Mouse (Mus musculus) liver, embryonic 11.5 days (tissue): ENCODE data around the gene Scamp4. TPM values are rescaled to one million over a fixed set of nuclear protein-coding genes. Genes with fewer than 3 reads are reported as not detected.
A peak's percentile ranks its signal among the peaks of the same experiment; 100 is the strongest.
"Not testable (repeated sequence)": the region's sequence is repeated elsewhere in the genome, so short reads cannot be mapped to it uniquely, and the experiment has no call there.

Source experiments
- ATAC-seq: fragments of 200-750 bp; cut with Nextera tagmentation; replicated peaks from 2 replicates; pipeline ENCODE4 v1.8.0; 2017; ENCODE audit warnings: moderate number of reproducible peaks, mild to moderate bottlenecking, moderate TSS enrichment, moderate library complexity; ENCODE audit not compliant: low FRiP score
- DNase-seq: peaks from one replicate; pipeline ENCODE4 v3.0.0-alpha.2; 2017; ENCODE audit warnings: low spot score
- H3K27ac ChIP-seq: fragments of 300-500 bp; sonication (generic); 2 replicates; pipeline ENCODE4 v1.5.1; 2014; ENCODE audit warnings: mild to moderate bottlenecking, low read depth, low read length, control low read depth
- H3K27me3 ChIP-seq: fragments of 300-500 bp; sonication (generic); replicated peaks from 2 replicates; pipeline ENCODE4 v1.6.1; 2014; ENCODE audit warnings: low read length, mixed read lengths; ENCODE audit not compliant: control insufficient read depth, insufficient read depth
- H3K36me3 ChIP-seq: fragments of 300-500 bp; sonication (generic); 2 replicates; pipeline ENCODE4 v1.6.1; 2014; ENCODE audit warnings: mild to moderate bottlenecking, low read length, moderate library complexity, mixed read lengths; ENCODE audit not compliant: control insufficient read depth, insufficient read depth
- H3K4me1 ChIP-seq: fragments of 300-500 bp; sonication (generic); replicated peaks from 2 replicates; pipeline ENCODE4 v1.6.1; 2014; ENCODE audit warnings: low read length, mixed read lengths; ENCODE audit not compliant: control insufficient read depth, insufficient read depth
- H3K4me2 ChIP-seq: fragments of 300-500 bp; sonication (generic); 2 replicates; pipeline ENCODE4 v1.6.1; 2014; ENCODE audit warnings: mild to moderate bottlenecking, control low read depth, moderate library complexity
- H3K4me3 ChIP-seq: fragments of 300-500 bp; sonication (generic); 2 replicates; pipeline ENCODE4 v1.5.1; 2014; ENCODE audit warnings: low read depth, low read length, control low read depth
- H3K9ac ChIP-seq: fragments of 300-500 bp; sonication (generic); 2 replicates; pipeline ENCODE4 v1.6.1; 2014; ENCODE audit warnings: low read depth, low read length, control low read depth
- H3K9me3 ChIP-seq: fragments of 300-500 bp; sonication (generic); 2 replicates; pipeline ENCODE4 v1.6.1; 2016; ENCODE audit warnings: low read length, inconsistent platforms, mixed read lengths; ENCODE audit not compliant: control insufficient read depth
- WGBS: fragments of 180-500 bp; shearing (Covaris S2); extraction: QIAGEN DNeasy Blood & Tissue Kit; methylation state at CpG from one replicate; pipeline ENCODE4 v1.1.7; 2014; 5-methylcytosine and 5-hydroxymethylcytosine counted together
- polyA plus RNA-seq: library from polyadenylated mRNA; unstranded; fragments of >200 nt; fragmentation: Nextera tagmentation; extraction: Ambion mirVana; gene quantifications from 2 replicates; pipeline ENCODE4 v1.2.1, GENCODE M21; 2014

Scamp4 gene
- polyA plus RNA-seq, 1 experiment from 2014 or later, result 94.3 TPM

DNA sequence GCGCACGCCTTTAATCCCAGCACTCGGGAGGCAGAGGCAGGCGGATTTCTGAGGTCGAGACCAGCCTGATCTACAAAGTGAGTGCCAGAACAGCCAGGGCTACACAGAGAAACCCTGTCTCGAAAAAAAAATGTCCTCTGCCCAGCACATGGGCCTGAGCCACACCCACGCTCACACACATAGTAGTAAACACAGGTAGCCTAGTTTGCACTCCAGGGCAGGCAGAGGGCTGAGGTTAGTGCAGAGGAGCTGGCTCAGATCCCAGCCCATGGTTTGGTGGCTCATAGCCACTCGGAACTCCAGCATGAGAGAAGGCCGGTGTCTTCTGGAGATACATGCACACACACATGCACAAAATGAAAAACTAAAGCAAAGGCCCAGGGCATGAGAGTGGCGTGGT is 44.3 kb downstream of the Scamp4 start:
- WGBS, result 86% methylated on average over 10 of the region's 10 CpGs

GRCm38 (mm10) chr10:80649910-80650309 is 47.2 kb downstream of the Scamp4 start:
- not testable (repeated sequence) for H3K4me3 ChIP-seq, H3K4me2 ChIP-seq, H3K4me1 ChIP-seq, H3K27me3 ChIP-seq, H3K9ac ChIP-seq, DNase-seq, H3K27ac ChIP-seq, ATAC-seq, H3K9me3 ChIP-seq, H3K36me3 ChIP-seq
- WGBS, result 84% methylated on average over 6 of the region's 6 CpGs

More for the DNA sequence above, 44.3 kb downstream of the Scamp4 start:
- H3K9me3 ChIP-seq, result no peaks in the 10 kb centered on the region
- H3K4me2 ChIP-seq, result no peak overlapping the region
- no peak overlapping the region for H3K9ac ChIP-seq
- ATAC-seq (no peak), DNase-seq (no peak)
- peaks cover 19% of the 10 kb centered on the region for H3K36me3 ChIP-seq
- H3K4me3 ChIP-seq, result no peak overlapping the region
- peaks cover 3% of the 10 kb centered on the region; the same call in 1 of the 2 replicates for H3K4me1 ChIP-seq
- H3K27me3 ChIP-seq, result no peaks in the 10 kb centered on the region
- no peak overlapping the region for H3K27ac ChIP-seq

DNA sequence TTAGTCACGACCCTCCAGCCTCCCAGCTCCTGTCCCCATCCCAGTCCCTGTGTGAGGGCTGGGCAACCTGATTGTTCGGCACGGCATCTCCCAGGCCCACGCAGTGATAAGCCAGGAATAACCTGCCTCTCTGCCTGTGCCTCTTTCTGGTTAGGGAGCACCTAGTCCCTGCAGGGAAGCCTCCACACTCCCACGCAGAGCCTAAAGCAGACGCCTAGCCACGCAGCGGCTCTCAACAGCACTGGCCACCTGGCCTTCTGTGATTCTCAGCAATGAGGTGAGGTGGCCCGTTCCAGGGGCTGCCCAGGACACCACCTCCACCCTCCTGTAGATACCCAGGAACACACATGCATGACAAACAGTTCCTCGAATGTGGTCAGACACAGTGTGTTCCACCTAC is 47.7 kb downstream of the Scamp4 start:
- Histone ChIP-seq H3K27me3 (no peaks in the 10 kb centered on the region), H3K4me3 (no peak overlapping the region), H3K36me3 (peaks cover 3% of the 10 kb centered on the region; the same call in 1 of the 2 replicates), H3K4me1 (peaks cover 9% of the 10 kb centered on the region), H3K27ac (no peak overlapping the region), H3K9ac (no peak overlapping the region), H3K9me3 (no peaks in the 10 kb centered on the region), H3K4me2 (no peak overlapping the region)
- WGBS, result 91% methylated on average over 10 of the region's 10 CpGs
- ATAC-seq, result no peak
- no peak for DNase-seq

DNA sequence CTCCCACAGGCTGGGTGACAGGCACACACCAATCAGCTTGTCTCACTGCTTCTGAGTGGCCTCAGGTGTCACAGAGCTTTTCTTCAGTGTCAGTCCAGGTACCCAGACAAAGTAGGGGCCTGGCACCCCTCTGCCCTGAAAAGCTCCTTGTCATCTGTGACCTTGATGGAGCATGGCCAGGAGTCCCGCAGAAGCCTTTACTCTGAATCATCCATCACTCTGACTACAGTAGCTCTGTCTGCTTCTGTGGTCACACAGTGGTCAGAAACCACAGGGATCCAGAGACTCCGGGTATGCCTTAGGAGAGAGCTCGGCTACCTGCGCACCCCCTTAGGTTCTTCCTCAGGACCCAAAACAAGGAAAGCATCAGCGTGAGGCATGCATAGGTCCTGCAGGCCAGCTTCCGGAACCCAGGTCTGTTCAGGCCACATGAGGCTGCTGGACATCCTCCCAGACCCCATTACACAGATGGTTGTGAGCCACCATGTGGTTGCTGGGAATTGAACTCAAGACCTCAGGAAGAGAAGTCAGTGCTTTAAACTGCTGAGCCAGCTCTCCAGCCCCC is 50.6 kb downstream of the Scamp4 start:
- no peaks in the 10 kb centered on the region for H3K9me3 ChIP-seq
- H3K4me2 ChIP-seq, result no peak overlapping the region
- H3K36me3 ChIP-seq, result no peaks in the 10 kb centered on the region
- H3K4me1 ChIP-seq, result peaks cover 22% of the 10 kb centered on the region
- 79% methylated on average over 6 of the region's 6 CpGs for WGBS
- no peak overlapping the region for H3K9ac ChIP-seq
- no peak for ATAC-seq
- no peak for DNase-seq
- H3K27me3 ChIP-seq, result no peaks in the 10 kb centered on the region
- H3K27ac ChIP-seq, result no peak overlapping the region
- no peak overlapping the region for H3K4me3 ChIP-seq

DNA sequence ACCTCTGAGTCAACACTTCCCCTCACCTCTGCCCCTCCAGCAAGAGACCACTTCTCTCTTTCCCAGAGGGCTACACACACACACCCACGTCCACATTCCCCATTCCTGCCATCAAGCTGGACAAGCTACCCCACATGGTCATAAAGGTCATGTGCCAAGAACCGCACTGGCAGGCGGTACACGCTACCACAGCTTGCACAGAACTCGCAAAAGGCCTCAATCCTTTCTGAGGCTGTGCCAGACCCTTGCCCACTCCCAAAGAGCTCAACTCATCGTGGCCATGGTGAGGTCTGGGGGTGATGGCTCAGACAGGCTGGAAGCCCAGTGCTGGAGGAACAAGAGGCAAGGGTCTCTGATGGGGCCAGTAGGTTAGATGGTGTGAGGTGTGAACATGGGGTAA is 52.2 kb downstream of the Scamp4 start:
- Histone ChIP-seq H3K4me3 (peak overlapping the region; percentile 98; the same call in 1 of the 2 replicates), H3K9ac (no peak overlapping the region)
- WGBS, result 83% methylated on average over 6 of the region's 6 CpGs

DNA sequence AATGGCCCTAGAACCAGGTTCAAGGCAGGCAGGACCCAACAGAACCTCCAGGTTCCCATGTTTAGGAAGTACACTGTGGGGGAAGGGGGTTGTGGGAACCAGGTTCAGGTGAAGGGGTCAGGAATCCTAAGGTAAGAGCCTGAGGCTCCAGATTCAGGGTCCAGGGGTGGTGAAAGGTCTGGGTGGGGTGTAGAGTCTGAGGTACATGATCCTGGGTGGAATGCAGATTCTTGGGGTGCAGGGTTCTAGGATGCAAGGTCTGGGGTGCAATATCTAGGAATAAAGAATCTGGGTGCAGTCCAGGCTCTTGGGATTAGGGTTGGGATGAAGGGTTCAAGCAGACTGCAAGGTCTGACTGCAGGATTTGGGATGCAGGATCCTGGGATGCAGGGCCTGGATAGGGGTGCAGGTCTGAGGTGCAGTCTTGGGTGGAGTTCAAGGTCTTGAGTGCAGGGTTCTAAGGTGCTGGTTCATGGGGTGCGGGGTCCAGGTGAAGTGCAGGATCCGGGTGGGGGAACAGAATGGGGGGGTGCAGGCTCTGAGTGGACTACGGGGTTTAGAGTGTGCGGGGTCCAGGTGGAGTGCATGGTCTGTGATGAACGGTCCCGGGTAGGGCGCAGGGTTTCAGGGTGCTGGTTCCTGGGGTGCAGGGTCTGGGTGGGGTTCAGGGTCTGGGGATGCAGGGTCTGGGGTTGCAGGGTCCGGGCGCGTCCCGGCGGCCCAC is 52.9 kb downstream of the Scamp4 start:
- peak overlapping the region; percentile 98 for H3K4me3 ChIP-seq
- H3K27me3 ChIP-seq, result no peaks in the 10 kb centered on the region
- H3K4me2 ChIP-seq, result peak overlapping the region; percentile 96
- H3K27ac ChIP-seq, result peak overlapping the region; percentile 82
- peak overlapping the region; percentile 99 for H3K9ac ChIP-seq
- DNase-seq (no peak), ATAC-seq (peak; percentile 14)
- WGBS, result 4% methylated on average over 12 of the region's 12 CpGs
- H3K36me3 ChIP-seq, result no peaks in the 10 kb centered on the region
- H3K9me3 ChIP-seq, result no peaks in the 10 kb centered on the region
- peaks cover 26% of the 10 kb centered on the region for H3K4me1 ChIP-seq

More for the DNA sequence above, 52.2 kb downstream of the Scamp4 start:
- H3K27me3 ChIP-seq, result no peaks in the 10 kb centered on the region
- peaks cover 26% of the 10 kb centered on the region for H3K4me1 ChIP-seq
- no peak for DNase-seq
- no peaks in the 10 kb centered on the region for H3K36me3 ChIP-seq
- H3K27ac ChIP-seq, result no peak overlapping the region
- H3K4me2 ChIP-seq, result peak overlapping the region; percentile 96
- no peak for ATAC-seq
- H3K9me3 ChIP-seq, result no peaks in the 10 kb centered on the region

DNA sequence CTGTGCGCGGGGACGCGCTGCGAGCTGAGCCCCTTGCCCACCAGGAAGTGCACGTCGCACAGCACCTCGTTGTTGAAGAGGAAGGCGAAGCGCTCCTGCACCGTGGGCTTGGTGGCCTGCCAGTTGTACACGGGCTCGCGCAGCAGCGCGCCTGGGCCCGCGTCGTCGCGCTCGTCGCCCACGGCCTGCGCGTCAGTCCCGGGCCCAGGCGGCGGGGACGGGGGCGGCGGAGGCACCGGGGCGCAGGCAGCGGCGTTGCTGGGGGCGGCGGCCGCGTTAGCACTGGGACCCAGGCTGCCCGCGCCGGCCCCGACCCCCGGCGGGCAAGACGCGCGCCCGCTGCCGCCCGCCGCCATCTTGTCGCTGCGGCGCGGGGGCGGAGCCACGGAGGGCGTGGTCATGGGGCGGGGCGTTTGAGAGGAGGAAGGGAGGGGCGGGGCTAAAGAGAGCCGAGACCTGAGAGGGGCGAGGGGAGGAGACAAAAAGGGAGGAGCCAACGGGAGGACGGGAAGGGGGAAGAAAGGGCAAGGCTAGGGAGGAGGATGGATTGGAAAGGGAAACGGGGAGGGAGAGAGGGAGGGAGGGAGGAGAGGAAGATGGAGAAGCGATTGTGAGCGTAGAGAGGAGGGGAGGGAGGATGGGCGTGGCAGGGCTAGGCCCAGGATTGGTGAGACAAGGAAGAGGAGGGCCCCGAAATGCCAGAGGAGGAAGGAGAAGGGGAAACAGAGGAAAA is 53.6 kb downstream of the Scamp4 start:
- Histone ChIP-seq H3K27me3 (no peaks in the 10 kb centered on the region), H3K27ac (peak overlapping the region; percentile 82), H3K4me3 (peak overlapping the region; percentile 98), H3K36me3 (no peaks in the 10 kb centered on the region), H3K9me3 (no peaks in the 10 kb centered on the region), H3K4me1 (peaks cover 26% of the 10 kb centered on the region), H3K9ac (peak overlapping the region; percentile 99), H3K4me2 (peak overlapping the region; percentile 96)
- WGBS, result under 1% methylated on average over 51 of the region's 72 CpGs
- peak; percentile 76 for ATAC-seq
- peak; percentile 99 for DNase-seq

GRCm38 (mm10) chr10:80656863-80657623 is 54.4 kb downstream of the Scamp4 start, which contains the start of gene Btbd2:
TSS of gene Btbd2 (minus strand) at chr10:80657071.
- ATAC-seq (peak; percentile 32; the same call in 1 of the 2 replicates), DNase-seq (no peak)
- H3K4me1 ChIP-seq, result peaks cover 26% of the 10 kb centered on the region

More at GRCm38 (mm10) chr10:80656863-80657623, 54.4 kb downstream of the Scamp4 start, which contains the start of gene Btbd2:
- H3K4me3 ChIP-seq, result peak within 1 kb of the TSS; percentile 98
- peak within 1 kb of the TSS; percentile 96 for H3K4me2 ChIP-seq
- WGBS, result 27% methylated on average over 15 of the region's 15 CpGs
- H3K36me3 ChIP-seq, result no peaks in the 10 kb centered on the region
- H3K9me3 ChIP-seq, result no peaks in the 10 kb centered on the region
- H3K27me3 ChIP-seq, result no peaks in the 10 kb centered on the region
- peak within 1 kb of the TSS; percentile 99 for H3K9ac ChIP-seq
- peak within 1 kb of the TSS; percentile 82 for H3K27ac ChIP-seq
